Mouse (Mus musculus) E14TG2a.4 (cell line): ENCODE data around the gene Rpl36a.

Experiments
- CTCF ChIP-seq: conservative IDR thresholded peaks from 2 replicates; pipeline ENCODE4 v1.5.1; 2014; ENCODE audit warnings: low read length
- NANOG ChIP-seq: IDR thresholded peaks from 2 replicates; pipeline ENCODE4 v1.6.1; 2014; ENCODE audit warnings: borderline replicate concordance, low read length, mixed read lengths

- TF ChIP-seq CTCF: no peak
- TF ChIP-seq NANOG: no peak
These were observed 32.1 kb upstream of the Rpl36a start for GRCm38 (mm10) chrX:134553326-134553725.
